Mouse (Mus musculus) myocyte (in vitro differentiated cells): ENCODE measurements around the gene Olfr1224-ps1.

Experiments used
- E2F4 ChIP-seq: IDR thresholded peaks from one replicate; pipeline ENCODE4 v1.6.1; 2011; ENCODE audit warnings: mild to moderate bottlenecking, control low read depth, moderate library complexity; ENCODE audit not compliant: insufficient read depth
- MAX ChIP-seq: IDR thresholded peaks from one replicate; pipeline ENCODE4 v1.6.1; 2011; ENCODE audit warnings: low read depth, mild to moderate bottlenecking, control low read depth
- MYOD1 ChIP-seq, 3 experiments: IDR thresholded peaks; one replicate each; pipeline ENCODE4 v1.6.1; 2011; ENCODE audit warnings: control low read depth in 2 of 3, low read depth in 2 of 3, mild to moderate bottlenecking in 2 of 3, moderate library complexity in 1 of 3; ENCODE audit not compliant: insufficient read length in 2 of 3, control insufficient read depth in 1 of 3
- POLR2A ChIP-seq: IDR thresholded peaks from one replicate; pipeline ENCODE4 v1.6.1; 2011; ENCODE audit warnings: low read depth, mild to moderate bottlenecking, control low read depth, moderate library complexity; ENCODE audit not compliant: insufficient read length
- POLR2AphosphoS2 ChIP-seq: IDR thresholded peaks from one replicate; pipeline ENCODE4 v1.6.1; 2011; ENCODE audit warnings: low read depth, control low read depth; ENCODE audit not compliant: insufficient read length
- SRF ChIP-seq: IDR thresholded peaks from one replicate; pipeline ENCODE4 v1.6.1; 2011; ENCODE audit warnings: low read depth; ENCODE audit not compliant: control insufficient read depth, insufficient read length
- USF1 ChIP-seq: IDR thresholded peaks from one replicate; pipeline ENCODE4 v1.6.1; 2011; ENCODE audit warnings: low read depth, mild to moderate bottlenecking, control low read depth, moderate library complexity

DNA sequence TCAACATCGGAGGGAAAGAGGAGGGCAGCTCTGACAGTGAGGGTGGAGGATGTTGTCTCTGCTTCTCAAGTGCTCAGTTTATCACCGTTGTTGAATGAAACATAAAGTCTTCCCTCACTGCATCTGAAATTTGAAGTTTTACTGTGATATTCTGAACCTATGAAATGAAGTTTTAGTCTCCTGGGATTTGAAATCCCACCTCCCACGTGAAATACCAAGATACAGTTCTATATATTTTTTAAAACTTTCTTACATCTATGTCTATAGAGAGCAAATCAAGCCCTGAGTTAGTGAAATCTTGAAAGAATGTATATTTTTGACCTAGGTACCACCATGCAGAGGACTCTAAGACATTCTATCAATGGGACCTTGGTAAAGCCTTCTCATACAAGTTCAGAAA, 57.2 kb downstream of the Olfr1224-ps1 start, which contains the start of gene Olfr1220:
- no peak for TF ChIP-seq MAX
- no peak for TF ChIP-seq POLR2A
- no peak for TF ChIP-seq E2F4
- no peak for TF ChIP-seq MYOD1 (IDR thresholded peaks at IDR 0.05; ENCODE audit: control insufficient read depth in 1 of 3, insufficient read length in 2 of 3, low read depth in 2 of 3)
- TF ChIP-seq POLR2AphosphoS2 = no peak
- TF ChIP-seq SRF = no peak
- TF ChIP-seq USF1 = no peak
